Mouse (Mus musculus) liver, embryonic 16.5 days (tissue): ENCODE measurements around the gene Caprin2. TPM values are rescaled to one million over a fixed set of nuclear protein-coding genes. Genes with fewer than 3 reads are reported as not detected.
"Not testable (repeated sequence)": the region's sequence is repeated elsewhere in the genome, so short reads cannot be mapped to it uniquely, and the experiment has no call there.

Experiments used
- ATAC-seq: fragments of 200-750 bp; cut with Nextera tagmentation; 2 replicates; pipeline ENCODE4 v1.8.0; 2017; ENCODE audit warnings: low read depth, mild to moderate bottlenecking, moderate number of reproducible peaks, moderate library complexity
- H3K27ac ChIP-seq: fragments of 300-500 bp; sonication (generic); 2 replicates; pipeline ENCODE4 v1.5.1; 2014; ENCODE audit warnings: mild to moderate bottlenecking, low read length
- H3K27me3 ChIP-seq: fragments of 300-500 bp; sonication (generic); 2 replicates; pipeline ENCODE4 v1.6.1; 2014; ENCODE audit warnings: low read depth, low read length, mixed read lengths; ENCODE audit not compliant: control insufficient read depth, insufficient read depth
- H3K36me3 ChIP-seq: fragments of 300-500 bp; sonication (generic); 2 replicates; pipeline ENCODE4 v1.6.1; 2014; ENCODE audit warnings: mild to moderate bottlenecking; ENCODE audit not compliant: control insufficient read depth, insufficient read depth
- H3K4me1 ChIP-seq: fragments of 300-500 bp; sonication (generic); 2 replicates; pipeline ENCODE4 v1.6.1; 2014; ENCODE audit warnings: low read depth, low read length, mixed read lengths; ENCODE audit not compliant: control insufficient read depth
- H3K4me2 ChIP-seq: fragments of 300-500 bp; sonication (generic); 2 replicates; pipeline ENCODE4 v1.6.1; 2014; ENCODE audit warnings: low read depth, low read length, mixed read lengths
- H3K4me3 ChIP-seq: fragments of 300-500 bp; sonication (generic); 2 replicates; pipeline ENCODE4 v1.5.1; 2014; ENCODE audit warnings: low read depth, mild to moderate bottlenecking, low read length
- H3K9ac ChIP-seq: fragments of 300-500 bp; sonication (generic); 2 replicates; pipeline ENCODE4 v1.6.1; 2014; ENCODE audit warnings: low read depth, low read length
- H3K9me3 ChIP-seq: fragments of 300-500 bp; sonication (generic); replicated peaks from 2 replicates; pipeline ENCODE4 v1.6.1; 2016; ENCODE audit warnings: low read length; ENCODE audit not compliant: control insufficient read depth
- WGBS: fragments of 180-500 bp; shearing (Covaris S2); extraction: QIAGEN DNeasy Blood & Tissue Kit; methylation state at CpG from one replicate; pipeline ENCODE4 v1.1.7; 2014; ENCODE audit not compliant: insufficient replicate concordance; 5-methylcytosine and 5-hydroxymethylcytosine counted together
- polyA plus RNA-seq: library from polyadenylated mRNA; unstranded; fragments of >200 nt; fragmentation: Nextera tagmentation; extraction: Ambion mirVana; gene quantifications from 2 replicates; pipeline ENCODE4 v1.2.1, GENCODE M21; 2015

Gene Caprin2
- polyA plus RNA-seq, 1 experiment from 2014 or later: 4.1 TPM

DNA sequence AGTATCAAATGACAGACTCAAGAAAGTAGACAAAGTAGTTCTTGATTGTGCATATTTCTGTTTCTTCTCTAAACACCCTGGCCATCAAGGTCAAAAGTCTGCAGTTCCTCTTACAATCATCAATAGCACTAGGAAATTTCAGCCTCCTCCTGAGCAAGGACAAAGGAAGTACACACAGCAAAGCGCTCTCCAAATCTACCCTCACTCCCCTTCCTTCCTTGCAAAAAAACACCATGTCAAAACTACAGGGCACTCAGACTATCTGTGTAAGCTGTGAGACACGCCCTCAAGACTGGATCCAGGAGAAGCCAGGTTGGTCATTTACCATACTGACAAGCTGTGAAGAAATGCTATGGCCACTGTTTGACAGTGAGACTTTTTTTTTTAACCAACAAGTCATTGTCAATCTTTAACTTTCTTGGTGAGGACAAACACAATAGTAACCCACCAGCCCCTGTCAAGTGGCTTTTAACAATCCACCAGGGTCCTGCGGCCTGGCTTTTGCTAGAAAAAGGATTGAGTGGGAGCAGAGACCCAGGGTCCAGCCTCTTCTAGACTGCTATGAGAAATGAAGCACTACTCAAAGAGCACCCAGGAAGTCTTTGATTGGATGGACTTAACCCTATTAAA, 39.0 kb upstream of the Caprin2 start:
- ATAC-seq: peak; percentile 22; the same call in 1 of the 2 replicates
- no peaks in the 10 kb centered on the region for H3K9me3 ChIP-seq
- no peaks in the 10 kb centered on the region; the same call in 1 of the 2 replicates for H3K4me1 ChIP-seq
- no peak overlapping the region for H3K4me2 ChIP-seq
- WGBS: 54% methylated on average over 3 of the region's 3 CpGs
- H3K36me3 ChIP-seq: peaks cover 8% of the 10 kb centered on the region
- no peak overlapping the region for H3K9ac ChIP-seq
- H3K27me3 ChIP-seq: no peaks in the 10 kb centered on the region
- 0 out of 2 replicates have a peak overlapping the region, but pooled peaks have one; percentile 9 for H3K27ac ChIP-seq
- no peak overlapping the region for H3K4me3 ChIP-seq

DNA sequence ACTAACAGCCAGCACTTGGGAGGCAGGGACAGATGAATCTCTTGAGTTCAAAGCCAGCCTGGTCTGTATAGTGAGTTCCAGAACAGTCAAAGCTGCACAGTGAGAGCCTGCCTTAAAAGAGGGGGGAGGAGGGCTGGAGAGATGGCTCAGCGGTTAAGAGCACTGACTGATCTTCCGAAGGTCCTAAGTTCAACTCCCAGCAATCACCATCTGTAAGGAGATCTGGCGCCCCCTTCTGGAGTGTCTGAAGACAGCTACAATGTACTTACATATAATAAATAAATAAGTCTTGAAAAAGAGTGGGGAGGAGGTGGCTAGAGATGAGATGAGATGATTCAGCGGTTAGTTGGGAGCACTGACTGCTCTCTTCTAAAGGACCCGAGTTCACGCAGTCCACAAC, 35.2 kb upstream of the Caprin2 start:
- WGBS: 67% methylated on average over 6 of the region's 6 CpGs
- peaks cover 11% of the 10 kb centered on the region for H3K36me3 ChIP-seq

DNA sequence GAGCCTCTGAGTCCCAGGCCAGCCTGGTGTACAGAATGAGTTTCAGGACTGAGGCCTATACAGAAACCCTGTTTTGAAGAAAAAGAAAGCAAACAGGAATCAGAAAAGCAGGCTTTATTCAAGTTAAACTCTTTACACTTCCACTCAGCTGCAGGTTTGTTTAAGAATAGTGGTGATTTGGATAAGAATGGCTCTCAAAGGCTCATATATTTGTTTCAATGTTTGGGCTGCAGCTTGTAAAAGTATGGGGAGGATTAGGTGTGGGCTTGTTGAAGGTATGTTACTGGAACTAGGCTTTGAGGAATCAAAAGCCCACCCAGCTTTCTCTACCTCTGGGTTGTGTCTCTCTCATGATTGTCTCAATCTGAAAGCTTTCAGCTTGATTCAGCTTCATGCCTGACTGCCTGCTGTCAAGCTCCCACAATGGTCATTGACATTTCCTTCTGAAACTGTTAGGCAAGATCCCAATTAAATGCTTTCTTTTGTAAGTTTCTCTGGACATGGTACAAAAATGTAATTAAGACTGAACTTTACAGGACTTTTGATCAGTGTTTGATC, 22.9 kb upstream of the Caprin2 start:
- Histone ChIP-seq H3K36me3 (0 out of 2 replicates have a peak, but pooled peaks cover 2% of the 10 kb centered on the region), H3K4me2 (no peak overlapping the region), H3K4me1 (no peaks in the 10 kb centered on the region; the same call in none of the 2 replicates), H3K9me3 (no peaks in the 10 kb centered on the region), H3K27me3 (no peaks in the 10 kb centered on the region), H3K9ac (no peak overlapping the region), H3K27ac (no peak overlapping the region), H3K4me3 (no peak overlapping the region)
- no peak for ATAC-seq

More for the DNA sequence above, 35.2 kb upstream of the Caprin2 start:
- H3K4me2 ChIP-seq: no peak overlapping the region
- no peak overlapping the region for H3K4me3 ChIP-seq
- no peaks in the 10 kb centered on the region for H3K9me3 ChIP-seq
- no peak for ATAC-seq
- no peak overlapping the region for H3K9ac ChIP-seq
- no peaks in the 10 kb centered on the region for H3K27me3 ChIP-seq
- no peaks in the 10 kb centered on the region; the same call in 1 of the 2 replicates for H3K4me1 ChIP-seq
- no peak overlapping the region for H3K27ac ChIP-seq

DNA sequence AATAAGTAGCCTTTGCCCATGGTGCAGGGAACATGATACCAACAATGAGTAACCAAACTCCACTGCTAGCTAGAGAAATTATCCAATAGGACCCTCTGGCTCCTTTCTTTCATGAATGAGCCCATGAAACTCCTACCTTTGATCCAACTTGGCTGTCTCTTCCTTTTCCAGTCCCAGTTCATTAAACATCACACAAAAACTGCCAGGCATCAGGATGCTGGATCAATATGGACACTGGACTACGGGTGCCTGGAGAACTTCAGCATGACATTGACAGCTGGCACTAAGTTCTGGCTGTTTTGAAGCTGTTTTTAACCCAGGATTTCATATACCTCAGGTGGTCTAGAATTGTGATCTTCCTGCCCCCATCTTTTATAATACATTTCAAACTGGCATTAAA, 21.6 kb upstream of the Caprin2 start:
- no peak for ATAC-seq
- WGBS: 55% methylated on average over 1 of the region's 1 CpGs

DNA sequence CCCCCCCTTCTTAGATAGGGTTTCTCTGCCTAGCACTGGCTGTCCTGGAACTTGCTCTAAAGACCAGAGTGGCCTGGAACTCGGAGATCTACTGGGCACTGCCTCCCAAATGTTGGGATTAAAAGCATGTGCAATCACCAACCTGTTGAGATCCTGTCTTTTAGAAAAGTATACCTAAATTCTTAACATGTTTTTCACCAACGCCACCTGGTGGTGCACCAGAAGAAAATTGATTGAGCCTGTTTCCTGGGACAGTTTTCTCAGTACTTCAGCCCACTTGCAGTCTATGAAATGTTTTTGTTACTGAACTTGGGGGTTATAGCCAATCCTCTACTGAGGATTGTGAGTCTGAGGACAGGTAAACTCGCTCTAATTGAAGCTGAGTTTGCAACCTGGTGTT, 20.8 kb upstream of the Caprin2 start:
- ATAC-seq: no peak
- WGBS: 27% methylated on average over 3 of the region's 3 CpGs

More for the DNA sequence above, 21.6 kb upstream of the Caprin2 start:
- H3K27me3 ChIP-seq: no peaks in the 10 kb centered on the region
- no peaks in the 10 kb centered on the region; the same call in none of the 2 replicates for H3K4me1 ChIP-seq
- no peak overlapping the region for H3K27ac ChIP-seq
- H3K4me2 ChIP-seq: no peak overlapping the region
- no peaks in the 10 kb centered on the region for H3K9me3 ChIP-seq
- 0 out of 2 replicates have a peak, but pooled peaks cover 2% of the 10 kb centered on the region for H3K36me3 ChIP-seq
- no peak overlapping the region for H3K4me3 ChIP-seq
- H3K9ac ChIP-seq: no peak overlapping the region

DNA sequence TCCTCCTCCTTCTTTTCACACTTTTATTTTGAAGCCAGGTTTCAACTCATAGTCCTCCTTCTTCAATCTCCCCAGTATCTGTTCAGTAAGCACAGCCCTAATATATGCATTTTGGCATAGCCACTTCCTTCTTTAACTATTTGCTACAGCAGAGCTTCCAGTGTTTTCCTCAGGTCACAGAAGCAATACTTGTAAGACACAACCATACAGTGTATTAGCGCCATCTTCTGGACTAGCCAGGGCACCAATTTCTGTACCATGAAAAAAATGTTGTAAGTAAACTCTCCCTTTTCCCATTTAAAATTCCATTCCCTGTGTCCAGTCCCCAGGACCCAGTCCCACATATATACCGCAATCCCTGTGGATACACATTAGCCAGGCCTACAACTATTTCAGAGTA, 17.9 kb upstream of the Caprin2 start:
- H3K27me3 ChIP-seq: no peaks in the 10 kb centered on the region
- H3K4me3 ChIP-seq: no peak overlapping the region
- H3K4me1 ChIP-seq: no peaks in the 10 kb centered on the region; the same call in 1 of the 2 replicates
- WGBS: 8% methylated on average over 2 of the region's 2 CpGs
- ATAC-seq: peak; percentile 31; the same call in 1 of the 2 replicates
- H3K27ac ChIP-seq: no peak overlapping the region
- no peaks in the 10 kb centered on the region for H3K9me3 ChIP-seq
- H3K9ac ChIP-seq: no peak overlapping the region
- no peak overlapping the region for H3K4me2 ChIP-seq
- no peaks in the 10 kb centered on the region for H3K36me3 ChIP-seq

More for the DNA sequence above, 20.8 kb upstream of the Caprin2 start:
- Histone ChIP-seq H3K27ac (no peak overlapping the region), H3K36me3 (0 out of 2 replicates have a peak, but pooled peaks cover 2% of the 10 kb centered on the region), H3K4me3 (no peak overlapping the region), H3K27me3 (no peaks in the 10 kb centered on the region), H3K9me3 (no peaks in the 10 kb centered on the region), H3K4me1 (no peaks in the 10 kb centered on the region; the same call in none of the 2 replicates), H3K4me2 (no peak overlapping the region), H3K9ac (no peak overlapping the region)

DNA sequence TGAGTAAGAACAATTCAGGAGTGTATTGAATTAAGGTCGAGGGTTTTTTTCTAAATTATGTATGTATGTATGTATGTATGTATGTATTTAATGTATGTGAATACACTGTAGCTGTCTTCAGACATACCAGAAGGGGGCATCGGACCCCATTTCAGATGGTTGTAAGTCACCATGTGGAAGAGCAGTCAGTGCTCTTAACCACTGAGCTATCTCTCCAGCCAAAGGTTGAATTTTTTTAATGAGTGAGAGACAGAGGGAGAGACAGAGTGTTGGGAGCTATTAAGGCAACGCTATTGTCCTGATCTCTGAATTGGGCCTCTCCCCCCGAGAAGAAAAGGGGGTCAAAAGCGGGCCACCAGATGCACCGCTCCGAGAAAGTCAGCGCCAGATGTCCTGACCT, 15.9 kb upstream of the Caprin2 start:
- whole genome bisulfite sequencing: 51% methylated on average over 8 of the region's 8 CpGs
- not testable (repeated sequence) for H3K4me3 ChIP-seq, H3K27me3 ChIP-seq, H3K36me3 ChIP-seq, H3K27ac ChIP-seq, H3K4me2 ChIP-seq, H3K9me3 ChIP-seq, ATAC-seq, H3K9ac ChIP-seq, H3K4me1 ChIP-seq

DNA sequence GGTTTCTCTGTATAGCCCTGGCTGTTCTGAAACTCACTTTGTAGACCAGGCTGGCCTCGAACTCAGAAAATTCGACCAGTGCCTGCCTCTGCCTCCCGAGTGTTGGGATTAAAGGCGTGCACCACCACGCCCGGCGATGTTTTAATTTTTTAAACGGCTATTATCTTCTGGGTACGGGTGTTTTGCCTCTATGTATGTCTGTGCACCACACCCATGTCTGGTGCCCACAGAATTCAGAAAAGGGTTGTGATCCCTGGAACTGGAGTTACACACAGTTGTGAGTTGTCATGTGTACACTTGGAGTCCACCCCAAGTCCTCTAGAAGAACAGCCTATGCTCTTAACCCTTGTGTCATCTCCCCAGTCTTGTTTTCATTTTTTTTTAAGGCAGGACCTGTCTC, 10.9 kb upstream of the Caprin2 start:
- H3K9ac ChIP-seq: no peak overlapping the region
- no peaks in the 10 kb centered on the region for H3K27me3 ChIP-seq
- WGBS: 44% methylated on average over 9 of the region's 9 CpGs
- no peak for ATAC-seq
- H3K4me2 ChIP-seq: no peak overlapping the region
- no peak overlapping the region for H3K4me3 ChIP-seq
- H3K9me3 ChIP-seq: no peaks in the 10 kb centered on the region
- no peaks in the 10 kb centered on the region for H3K4me1 ChIP-seq
- no peaks in the 10 kb centered on the region for H3K36me3 ChIP-seq
- H3K27ac ChIP-seq: no peak overlapping the region

DNA sequence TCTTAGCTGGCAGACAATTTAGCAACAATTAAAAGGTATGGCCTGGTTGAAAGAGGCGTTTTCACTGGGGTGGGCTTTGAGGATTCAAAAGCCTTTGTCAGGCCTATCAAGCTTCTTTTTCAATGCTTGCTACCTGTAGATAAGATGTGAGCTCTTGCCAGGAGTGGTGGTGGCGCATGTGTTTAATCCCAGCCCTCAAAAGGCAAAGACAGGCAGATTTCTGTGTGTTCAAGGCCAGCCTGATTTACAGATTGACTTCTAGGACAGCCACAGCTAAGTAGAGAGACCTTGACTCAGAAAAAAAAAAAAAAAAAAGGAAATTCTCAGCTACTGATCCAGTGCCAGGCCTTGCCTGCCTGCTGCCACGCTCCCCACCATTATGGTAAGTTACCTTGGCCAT, 6.7 kb upstream of the Caprin2 start:
- Histone ChIP-seq H3K9ac (no peak overlapping the region), H3K27ac (no peak overlapping the region), H3K27me3 (no peaks in the 10 kb centered on the region), H3K4me1 (no peaks in the 10 kb centered on the region), H3K9me3 (no peaks in the 10 kb centered on the region), H3K4me3 (no peak overlapping the region), H3K36me3 (no peaks in the 10 kb centered on the region), H3K4me2 (no peak overlapping the region)
- WGBS: 43% methylated on average over 3 of the region's 3 CpGs
- no peak for ATAC-seq
